Mouse (Mus musculus) forebrain, postnatal 0 days (tissue): ENCODE data around the gene Rwdd2b. TPM values are rescaled to one million over a fixed set of nuclear protein-coding genes. Genes with fewer than 3 reads are reported as not detected.

Experiments
- ATAC-seq: fragments of 200-750 bp; cut with Nextera tagmentation; 2 replicates; pipeline ENCODE4 v1.8.0; 2017; ENCODE audit warnings: mild to moderate bottlenecking, moderate library complexity
- DNase-seq: peaks from one replicate; pipeline ENCODE4 v3.0.0-alpha.2; 2015
- H3K27ac ChIP-seq: fragments of 300-500 bp; sonication (generic); 2 replicates; pipeline ENCODE4 v1.5.1; 2014; ENCODE audit warnings: low read depth, mild to moderate bottlenecking, antibody characterized with exemption, low read length, moderate library complexity, mixed read lengths
- H3K27me3 ChIP-seq: fragments of 300-500 bp; sonication (generic); 2 replicates; pipeline ENCODE4 v1.6.1; 2014; ENCODE audit warnings: mild to moderate bottlenecking, low read length, mixed read lengths; ENCODE audit not compliant: insufficient read depth
- H3K36me3 ChIP-seq: fragments of 300-500 bp; sonication (generic); 2 replicates; pipeline ENCODE4 v1.6.1; 2014; ENCODE audit warnings: mild to moderate bottlenecking, moderate library complexity; ENCODE audit not compliant: insufficient read depth
- H3K4me1 ChIP-seq: fragments of 300-500 bp; sonication (generic); 2 replicates; pipeline ENCODE4 v1.6.1; 2014; ENCODE audit warnings: antibody characterized with exemption; ENCODE audit not compliant: insufficient read depth
- H3K4me2 ChIP-seq: fragments of 300-500 bp; sonication (generic); 2 replicates; pipeline ENCODE4 v1.6.1; 2014; ENCODE audit warnings: low read depth, mild to moderate bottlenecking, moderate library complexity
- H3K4me3 ChIP-seq: fragments of 300-500 bp; sonication (generic); 2 replicates; pipeline ENCODE4 v1.5.1; 2014; ENCODE audit warnings: low read depth, low read length, mixed read lengths
- H3K9ac ChIP-seq: fragments of 300-500 bp; sonication (generic); 2 replicates; pipeline ENCODE4 v1.6.1; 2014; ENCODE audit warnings: mild to moderate bottlenecking
- H3K9me3 ChIP-seq: fragments of 300-500 bp; sonication (generic); 2 replicates; pipeline ENCODE4 v1.6.1; 2016; ENCODE audit warnings: low read length
- CTCF ChIP-seq: sonication (generic); IDR thresholded peaks from 2 replicates; pipeline ENCODE4 v1.5.1; 2016; ENCODE audit warnings: antibody characterized with exemption, control low read depth, low read depth
- WGBS: fragments of 180-500 bp; shearing (Covaris S2); extraction: QIAGEN DNeasy Blood & Tissue Kit; methylation state at CpG from one replicate; pipeline ENCODE4 v1.1.7; 2014; 5-methylcytosine and 5-hydroxymethylcytosine counted together
- polyA plus RNA-seq: library from polyadenylated mRNA; unstranded; fragments of >200 nt; fragmentation: Nextera tagmentation; extraction: Ambion mirVana; gene quantifications from 2 replicates; pipeline ENCODE4 v1.2.1, GENCODE M21; 2015
- total RNA-seq: library from RNA; depleted of rRNA; stranded (reverse); fragments of >200 nt; gene quantifications from 2 replicates; pipeline ENCODE4 v1.2.3, GENCODE M21; 2014; rRNA removed

Rwdd2b gene
- total and polyA plus RNA-seq, 2 experiments from 2014 or later: 11.0 to 18.0 TPM

- 90% methylated on average over 2 of the region's 2 CpGs for WGBS
- Histone ChIP-seq H3K9me3 (no peaks in the 10 kb centered on the region), H3K4me2 (no peak overlapping the region), H3K36me3 (peaks cover 62% of the 10 kb centered on the region), H3K4me3 (no peak overlapping the region), H3K27me3 (no peaks in the 10 kb centered on the region), H3K27ac (no peak overlapping the region), H3K9ac (no peak overlapping the region), H3K4me1 (no peaks in the 10 kb centered on the region)
- DNase-seq: no peak
- ATAC-seq: no peak
- TF ChIP-seq CTCF: no peak
Measured at GRCm38 (mm10) chr16:87384366-87384765, 56.0 kb downstream of the Rwdd2b start.

Other genes starting within 250 kb of the Rwdd2b start
- gene N6amt1, start 86.4 kb downstream of the Rwdd2b start, total RNA-seq: 16.5 and 16.6 TPM in 2 replicates
- gene N6amt1, start 86.4 kb downstream of the Rwdd2b start, polyA plus RNA-seq: 23.0 and 32.2 TPM in 2 replicates
- gene Ltn1, start 8.0 kb downstream of the Rwdd2b start, total RNA-seq: 17.5 and 22.1 TPM in 2 replicates
- 13.0 and 19.1 TPM in 2 replicates for gene Ltn1, start 8.0 kb downstream of the Rwdd2b start, polyA plus RNA-seq
- gene Usp16, start 14.1 kb upstream of the Rwdd2b start, total RNA-seq: 51.9 and 66.0 TPM in 2 replicates
- 42.9 and 46.2 TPM in 2 replicates for gene Usp16, start 14.1 kb upstream of the Rwdd2b start, polyA plus RNA-seq
- gene Cct8, start 55.3 kb upstream of the Rwdd2b start, total RNA-seq: 211 and 215 TPM in 2 replicates
- 351 and 371 TPM in 2 replicates for gene Cct8, start 55.3 kb upstream of the Rwdd2b start, polyA plus RNA-seq
- gene Map3k7cl, start 112.8 kb upstream of the Rwdd2b start, total RNA-seq: 0.15 TPM in 1 of 2 replicates, not detected in the other
- gene Map3k7cl, start 112.8 kb upstream of the Rwdd2b start, polyA plus RNA-seq: not detected in 2 replicates